Mouse (Mus musculus): ENCODE measurements at regions not wholly inside any gene's neighbourhood (a gene's known extent, or its start where the extent isn't known, plus 50 kb on each side); places are given as distances from the start of the nearest gene placed in this dataset.
A peak's percentile ranks its signal among the peaks of the same experiment; 100 is the strongest.
"Not testable (repeated sequence)": the region's sequence is repeated elsewhere in the genome, so short reads cannot be mapped to it uniquely, and the experiment has no call there.

DNA sequence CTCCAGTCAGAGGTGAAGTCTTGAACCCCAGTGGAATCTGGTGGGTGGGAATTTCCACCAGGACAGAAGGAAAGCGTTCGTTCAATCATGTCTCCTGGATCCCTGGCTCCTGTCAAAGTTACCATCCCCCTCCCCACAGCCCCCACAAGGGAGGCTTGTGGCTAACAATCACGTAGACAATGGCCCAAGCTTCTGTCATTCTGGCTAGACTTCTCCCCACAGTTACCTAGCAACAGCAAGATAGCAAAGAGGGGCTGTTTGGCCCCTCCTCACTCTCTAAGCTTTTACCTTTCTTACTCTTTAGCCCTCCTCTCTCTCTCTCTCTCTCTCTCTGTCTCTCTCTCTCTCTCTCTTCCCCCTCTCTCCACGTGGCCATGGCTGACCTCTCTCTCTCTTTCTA lies 178.4 kb upstream of the Serp2 start:
- no peak for ATAC-seq
- H3K36me3 ChIP-seq (ENCODE audit: control insufficient read depth, insufficient read depth), result no peaks in the 10 kb centered on the region
- TF ChIP-seq CTCF (IDR thresholded peaks at IDR 0.05; ENCODE audit: low read depth), result no peak
- no peaks in the 10 kb centered on the region for H3K9me3 ChIP-seq (ENCODE audit: control insufficient read depth)
- 61% methylated on average over 4 of the region's 4 CpGs for WGBS
- H3K27ac ChIP-seq (ENCODE audit: low read depth, low read length), result no peak overlapping the region
- H3K4me2 ChIP-seq (replicated peaks; ENCODE audit: low read depth), result no peak overlapping the region
- H3K4me3 ChIP-seq (ENCODE audit: low read depth, low read length), result no peak overlapping the region
- no peaks in the 10 kb centered on the region for H3K27me3 ChIP-seq (replicated peaks; ENCODE audit: control insufficient read depth, insufficient read depth, low read length)
- H3K4me1 ChIP-seq (replicated peaks; ENCODE audit: control insufficient read depth, insufficient read depth, low read length), result no peaks in the 10 kb centered on the region
- no peak overlapping the region for H3K9ac ChIP-seq (ENCODE audit: low read depth, low read length)

DNA sequence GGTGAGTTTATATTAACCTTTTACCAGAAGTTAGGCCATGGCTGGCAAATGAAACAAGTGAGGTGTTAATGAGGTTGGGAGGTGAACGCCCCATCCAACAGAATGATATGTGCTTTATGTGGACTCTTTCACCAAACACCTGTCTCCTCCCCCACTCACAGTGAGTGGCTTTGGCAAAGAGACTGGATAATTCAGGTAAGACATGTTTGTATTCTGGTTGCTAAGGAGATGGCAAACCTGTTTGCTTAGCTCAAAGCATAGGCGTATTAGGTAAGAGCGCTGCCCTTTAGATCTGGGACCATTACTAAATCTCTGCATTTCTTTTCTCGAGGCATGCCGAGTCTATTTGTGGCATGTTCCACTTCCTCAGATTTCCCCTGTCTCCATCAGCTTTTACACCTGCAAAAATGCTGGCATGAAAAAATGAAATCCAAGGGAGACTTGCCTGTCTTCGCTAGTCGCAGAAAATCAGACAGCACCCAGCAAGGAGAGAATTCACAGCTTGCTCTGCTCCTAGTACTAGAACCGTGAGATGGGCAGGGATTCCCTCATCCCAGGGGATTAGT lies 176.7 kb upstream of the Serp2 start:
- ATAC-seq, result peak; percentile 82
- no peaks in the 10 kb centered on the region for H3K4me1 ChIP-seq (replicated peaks; ENCODE audit: control insufficient read depth, insufficient read depth, low read length)
- H3K4me3 ChIP-seq (ENCODE audit: low read depth, low read length), result no peak overlapping the region
- no peaks in the 10 kb centered on the region for H3K36me3 ChIP-seq (ENCODE audit: control insufficient read depth, insufficient read depth)
- TF ChIP-seq CTCF (IDR thresholded peaks at IDR 0.05; ENCODE audit: low read depth), result no peak
- no peak overlapping the region for H3K9ac ChIP-seq (ENCODE audit: low read depth, low read length)
- no peak overlapping the region for H3K27ac ChIP-seq (ENCODE audit: low read depth, low read length)
- no peaks in the 10 kb centered on the region for H3K9me3 ChIP-seq (ENCODE audit: control insufficient read depth)
- 51% methylated on average over 8 of the region's 8 CpGs for WGBS
- no peak overlapping the region for H3K4me2 ChIP-seq (replicated peaks; ENCODE audit: low read depth)
- no peaks in the 10 kb centered on the region for H3K27me3 ChIP-seq (replicated peaks; ENCODE audit: control insufficient read depth, insufficient read depth, low read length)

DNA sequence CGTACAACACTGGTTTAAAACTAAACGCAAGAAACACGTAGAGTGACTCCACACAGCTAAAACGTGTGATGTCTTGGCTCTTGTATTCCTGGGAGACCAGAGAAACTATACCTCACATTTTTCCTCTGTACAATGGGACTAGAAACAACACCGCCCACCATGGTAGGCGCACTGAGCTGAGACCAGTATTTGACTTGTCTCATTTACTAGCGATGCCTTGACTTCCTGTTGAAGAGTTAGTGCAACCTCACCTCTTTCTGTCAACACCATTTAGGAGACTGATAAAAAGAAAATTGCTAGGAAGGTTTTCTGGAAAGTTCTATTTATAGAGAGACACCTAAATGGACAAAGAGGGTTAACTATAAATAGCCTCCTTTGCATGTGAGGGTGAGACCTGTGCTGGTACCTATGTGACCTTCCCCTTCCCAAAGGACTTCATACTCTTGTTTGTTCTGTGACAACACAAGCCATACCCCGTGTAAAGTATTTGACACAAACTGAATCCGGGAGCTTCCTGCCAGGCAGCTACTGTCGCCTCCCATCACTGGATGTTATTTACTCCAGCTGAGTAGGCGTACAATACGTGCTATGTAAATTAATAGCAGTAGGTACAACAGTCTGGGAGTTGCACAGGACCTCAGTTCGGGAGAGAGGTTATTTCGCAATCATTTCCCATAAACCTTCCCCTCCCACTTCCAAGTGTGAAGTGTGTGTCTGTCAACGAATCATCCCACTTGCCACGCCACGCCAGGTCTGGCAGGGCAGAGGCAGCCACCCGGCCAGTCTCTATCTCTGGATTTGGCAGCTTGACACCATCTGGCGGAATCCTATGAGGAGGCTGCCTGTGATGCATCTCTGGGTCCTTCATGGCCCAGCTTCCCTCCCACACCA lies 174.7 kb upstream of the Serp2 start:
- H3K27ac ChIP-seq (ENCODE audit: low read depth, low read length), result no peak overlapping the region
- no peak overlapping the region for H3K4me3 ChIP-seq (ENCODE audit: low read depth, low read length)
- H3K27me3 ChIP-seq (replicated peaks; ENCODE audit: control insufficient read depth, insufficient read depth, low read length), result no peaks in the 10 kb centered on the region
- H3K36me3 ChIP-seq (ENCODE audit: control insufficient read depth, insufficient read depth), result no peaks in the 10 kb centered on the region
- WGBS, result 56% methylated on average over 19 of the region's 19 CpGs
- no peaks in the 10 kb centered on the region for H3K4me1 ChIP-seq (replicated peaks; ENCODE audit: control insufficient read depth, insufficient read depth, low read length)
- ATAC-seq, result no peak
- no peak for TF ChIP-seq CTCF (IDR thresholded peaks at IDR 0.05; ENCODE audit: low read depth)
- H3K4me2 ChIP-seq (replicated peaks; ENCODE audit: low read depth), result no peak overlapping the region
- no peaks in the 10 kb centered on the region for H3K9me3 ChIP-seq (ENCODE audit: control insufficient read depth)
- H3K9ac ChIP-seq (ENCODE audit: low read depth, low read length), result no peak overlapping the region

DNA sequence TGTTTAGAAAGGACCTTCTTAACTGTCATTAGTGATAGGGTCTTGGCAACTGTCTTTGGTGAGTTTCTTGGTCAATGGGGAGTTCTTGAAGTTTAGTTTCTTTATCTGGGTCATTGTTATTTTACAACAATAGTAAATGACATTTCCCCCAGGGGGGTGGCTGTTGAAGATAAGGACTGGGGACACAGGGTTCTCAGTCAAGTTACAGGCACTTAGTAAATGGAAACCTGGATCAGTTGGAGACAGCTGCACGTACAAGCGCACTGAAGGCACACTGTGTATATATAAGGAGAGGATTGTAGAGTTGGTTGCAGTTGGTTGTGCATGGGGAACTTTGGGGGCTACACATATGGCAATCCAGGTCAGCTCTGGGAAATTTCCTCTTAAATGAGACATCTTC lies 169.2 kb upstream of the Serp2 start:
- Histone ChIP-seq H3K27me3 (replicated peaks; ENCODE audit: control insufficient read depth, insufficient read depth, low read length) (no peaks in the 10 kb centered on the region), H3K4me1 (replicated peaks; ENCODE audit: control insufficient read depth, insufficient read depth, low read length) (no peaks in the 10 kb centered on the region; the same call in 1 of the 2 replicates), H3K4me3 (ENCODE audit: low read depth, low read length) (no peak overlapping the region), H3K4me2 (replicated peaks; ENCODE audit: low read depth) (no peak overlapping the region), H3K9me3 (ENCODE audit: control insufficient read depth) (no peaks in the 10 kb centered on the region), H3K27ac (ENCODE audit: low read depth, low read length) (no peak overlapping the region), H3K36me3 (ENCODE audit: control insufficient read depth, insufficient read depth) (no peaks in the 10 kb centered on the region), H3K9ac (ENCODE audit: low read depth, low read length) (no peak overlapping the region)
- no peak for ATAC-seq
- TF ChIP-seq CTCF (IDR thresholded peaks at IDR 0.05; ENCODE audit: low read depth), result no peak
- 92% methylated on average over 2 of the region's 2 CpGs for WGBS

DNA sequence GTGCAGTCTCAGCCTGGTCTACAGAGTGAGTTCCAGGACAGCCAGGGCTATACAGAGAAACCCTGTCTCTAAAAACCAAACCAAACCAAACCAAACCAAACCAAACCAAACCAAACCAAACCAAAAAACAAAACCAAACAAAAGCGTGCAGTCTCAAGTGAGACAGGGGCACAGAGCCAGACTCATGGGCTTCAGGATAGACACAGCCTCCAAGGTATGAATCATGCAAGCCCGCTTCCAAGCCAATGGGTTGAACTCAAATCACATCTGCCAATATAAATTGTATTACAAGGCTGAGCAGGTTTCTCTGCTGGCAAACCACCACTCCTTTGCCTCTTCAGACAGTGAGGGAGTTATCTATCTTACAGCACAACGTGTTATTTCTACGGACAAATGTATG lies 168.5 kb upstream of the Serp2 start:
- H3K4me2 ChIP-seq (replicated peaks; ENCODE audit: low read depth); H3K36me3 ChIP-seq (ENCODE audit: control insufficient read depth, insufficient read depth); H3K27ac ChIP-seq (ENCODE audit: low read depth, low read length); H3K4me3 ChIP-seq (ENCODE audit: low read depth, low read length); H3K9ac ChIP-seq (ENCODE audit: low read depth, low read length); H3K27me3 ChIP-seq (replicated peaks; ENCODE audit: control insufficient read depth, insufficient read depth, low read length); H3K9me3 ChIP-seq (ENCODE audit: control insufficient read depth); ATAC-seq; H3K4me1 ChIP-seq (replicated peaks; ENCODE audit: control insufficient read depth, insufficient read depth, low read length): not testable (repeated sequence)
- 85% methylated on average over 4 of the region's 4 CpGs for WGBS

DNA sequence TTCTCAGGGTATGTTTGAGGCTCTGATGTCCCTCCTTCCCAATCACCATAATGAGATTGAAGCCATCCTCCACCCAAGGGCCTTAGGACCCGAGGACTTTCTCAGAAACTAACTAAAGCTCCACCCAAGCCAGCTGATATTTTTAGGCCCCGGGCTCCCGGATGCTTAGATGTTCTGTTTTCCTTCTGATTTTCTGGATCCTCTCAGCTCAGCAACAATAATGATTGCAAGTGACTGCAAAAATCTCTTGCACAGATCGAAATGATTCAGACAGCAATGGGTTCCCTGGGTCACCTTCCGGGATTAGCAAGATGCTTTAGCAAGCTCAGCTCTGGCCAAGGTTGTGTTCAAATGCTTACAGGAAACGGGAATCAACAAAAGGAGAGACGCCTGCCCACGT lies 168.1 kb upstream of the Serp2 start:
- H3K4me1 ChIP-seq (replicated peaks; ENCODE audit: control insufficient read depth, insufficient read depth, low read length), result no peaks in the 10 kb centered on the region; the same call in 1 of the 2 replicates
- H3K27me3 ChIP-seq (replicated peaks; ENCODE audit: control insufficient read depth, insufficient read depth, low read length), result no peaks in the 10 kb centered on the region
- no peak overlapping the region for H3K9ac ChIP-seq (ENCODE audit: low read depth, low read length)
- no peak for TF ChIP-seq CTCF (IDR thresholded peaks at IDR 0.05; ENCODE audit: low read depth)
- H3K9me3 ChIP-seq (ENCODE audit: control insufficient read depth), result no peaks in the 10 kb centered on the region
- H3K36me3 ChIP-seq (ENCODE audit: control insufficient read depth, insufficient read depth), result no peaks in the 10 kb centered on the region
- WGBS, result 76% methylated on average over 8 of the region's 8 CpGs
- no peak for ATAC-seq
- no peak overlapping the region for H3K27ac ChIP-seq (ENCODE audit: low read depth, low read length)
- no peak overlapping the region for H3K4me2 ChIP-seq (replicated peaks; ENCODE audit: low read depth)
- H3K4me3 ChIP-seq (ENCODE audit: low read depth, low read length), result no peak overlapping the region

Data from intestine, postnatal 0 days (tissue).